Mouse (Mus musculus): Measurements from ENCODE around the gene Susd1. TPM values are rescaled to one million over a fixed set of nuclear protein-coding genes. Genes with fewer than 3 reads are reported as not detected.
"Not testable (repeated sequence)": the region's sequence is repeated elsewhere in the genome, so short reads cannot be mapped to it uniquely, and the experiment has no call there.

The Susd1 gene
- polyA plus RNA-seq, 1 experiment from 2014 or later, result 1.2 TPM

DNA sequence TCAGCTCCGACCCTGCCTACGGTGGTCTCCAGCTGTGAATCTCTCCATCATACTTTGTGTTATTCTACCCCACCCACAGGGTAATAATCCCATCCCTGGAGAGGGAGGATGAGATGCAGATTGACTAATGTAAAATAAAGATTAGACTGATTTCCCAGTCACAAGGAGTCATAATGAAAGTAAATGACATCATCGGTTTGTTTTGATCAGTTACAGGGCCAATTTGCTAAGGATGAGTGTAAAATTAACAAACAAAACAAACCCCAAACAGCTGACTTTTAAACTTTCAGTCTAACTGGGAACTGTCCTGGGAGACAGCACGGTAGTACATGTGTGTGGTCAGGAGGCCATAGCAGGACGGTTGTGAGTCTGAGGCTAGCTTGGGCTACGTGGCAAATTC lies 143.3 kb downstream of the Susd1 start:
- Histone ChIP-seq H3K4me2 (replicated peaks) (no peak overlapping the region), H3K9me3 (ENCODE audit: control insufficient read depth, low read length) (no peaks in the 10 kb centered on the region), H3K27ac (no peak overlapping the region), H3K4me3 (replicated peaks; ENCODE audit: low read length) (no peak overlapping the region), H3K36me3 (replicated peaks; ENCODE audit: control insufficient read depth, insufficient read depth) (no peaks in the 10 kb centered on the region), H3K27me3 (ENCODE audit: control insufficient read depth, insufficient read depth, low read length) (no peaks in the 10 kb centered on the region), H3K9ac (no peak overlapping the region), H3K4me1 (replicated peaks; ENCODE audit: control insufficient read depth, insufficient read depth, low read length) (no peaks in the 10 kb centered on the region)
- no peak for ATAC-seq (ENCODE audit: low FRiP score)
- DNase-seq (ENCODE audit: low spot score), result no peak
- WGBS, result 83% methylated on average over 6 of the region's 6 CpGs

DNA sequence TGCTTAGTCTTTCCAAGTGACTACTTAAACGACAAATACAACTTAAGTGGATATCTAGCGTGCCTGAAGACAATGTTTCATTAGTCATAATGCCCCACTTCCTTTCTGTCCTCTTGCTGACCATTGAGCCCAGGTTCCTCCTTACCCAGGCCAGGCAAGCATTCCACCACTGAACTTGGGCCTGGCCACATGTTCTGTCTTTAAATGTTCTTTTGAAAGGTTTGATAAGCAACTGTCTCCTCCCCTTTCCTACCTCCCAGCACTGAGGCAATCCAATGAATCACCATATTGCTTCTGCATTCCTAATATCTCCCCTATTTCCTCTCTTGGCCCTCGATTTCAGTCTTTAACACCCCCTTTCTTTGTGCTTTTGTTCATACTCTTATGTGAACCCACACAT lies 143.8 kb downstream of the Susd1 start:
- Histone ChIP-seq H3K27me3 (ENCODE audit: control insufficient read depth, insufficient read depth, low read length) (no peaks in the 10 kb centered on the region), H3K4me2 (replicated peaks) (no peak overlapping the region), H3K36me3 (replicated peaks; ENCODE audit: control insufficient read depth, insufficient read depth) (no peaks in the 10 kb centered on the region), H3K4me1 (replicated peaks; ENCODE audit: control insufficient read depth, insufficient read depth, low read length) (no peaks in the 10 kb centered on the region), H3K27ac (no peak overlapping the region), H3K4me3 (replicated peaks; ENCODE audit: low read length) (no peak overlapping the region), H3K9ac (no peak overlapping the region), H3K9me3 (ENCODE audit: control insufficient read depth, low read length) (no peaks in the 10 kb centered on the region)
- DNase-seq (ENCODE audit: low spot score) (no peak), ATAC-seq (ENCODE audit: low FRiP score) (no peak)
- WGBS, result 87% methylated on average over 3 of the region's 3 CpGs

DNA sequence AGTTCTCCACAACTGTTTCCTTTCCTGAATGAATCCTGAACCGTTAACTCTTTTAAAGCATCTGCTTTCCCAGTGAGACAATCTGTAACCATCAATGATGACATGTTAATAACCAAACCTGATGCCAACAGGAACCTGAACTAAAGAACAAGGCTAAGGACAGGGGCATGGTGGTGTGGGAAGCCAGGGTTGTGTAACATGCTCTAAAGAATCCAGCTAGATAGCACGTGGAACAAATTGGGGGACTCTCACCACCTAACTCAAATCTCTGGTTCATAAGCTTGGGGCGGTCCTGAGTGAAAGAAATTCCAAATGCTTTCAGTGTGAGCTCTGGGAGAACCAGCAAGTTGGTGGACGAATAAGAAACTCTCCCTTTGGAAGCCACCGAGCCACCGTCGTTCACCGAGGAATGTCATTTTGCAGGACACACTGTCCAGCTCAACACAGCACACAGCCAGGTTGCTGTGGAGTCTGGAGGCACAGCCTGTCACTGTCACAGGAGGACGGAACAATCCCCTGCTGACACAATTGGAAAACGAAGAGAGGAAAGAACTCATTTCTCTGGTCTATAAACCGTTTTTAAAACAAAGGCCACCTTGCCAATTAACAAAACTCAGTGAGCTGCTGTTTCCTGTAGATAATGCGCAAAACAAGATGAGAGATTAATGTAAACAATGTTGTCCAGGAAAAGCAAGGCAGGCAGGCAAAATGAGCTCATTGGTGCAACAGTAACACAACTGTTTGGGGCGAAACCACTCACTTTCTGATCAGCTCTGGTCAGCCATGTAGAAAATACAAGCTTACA lies 146.3 kb downstream of the Susd1 start:
- H3K27ac ChIP-seq, result no peak overlapping the region
- no peak for ATAC-seq (ENCODE audit: low FRiP score)
- no peak overlapping the region for H3K9ac ChIP-seq
- H3K36me3 ChIP-seq (replicated peaks; ENCODE audit: control insufficient read depth, insufficient read depth), result no peaks in the 10 kb centered on the region
- 84% methylated on average over 13 of the region's 13 CpGs for WGBS
- H3K9me3 ChIP-seq (ENCODE audit: control insufficient read depth, low read length), result no peaks in the 10 kb centered on the region
- no peak overlapping the region for H3K4me3 ChIP-seq (replicated peaks; ENCODE audit: low read length)
- DNase-seq (ENCODE audit: low spot score), result no peak
- no peaks in the 10 kb centered on the region for H3K4me1 ChIP-seq (replicated peaks; ENCODE audit: control insufficient read depth, insufficient read depth, low read length)
- no peaks in the 10 kb centered on the region for H3K27me3 ChIP-seq (ENCODE audit: control insufficient read depth, insufficient read depth, low read length)
- no peak overlapping the region for H3K4me2 ChIP-seq (replicated peaks)

DNA sequence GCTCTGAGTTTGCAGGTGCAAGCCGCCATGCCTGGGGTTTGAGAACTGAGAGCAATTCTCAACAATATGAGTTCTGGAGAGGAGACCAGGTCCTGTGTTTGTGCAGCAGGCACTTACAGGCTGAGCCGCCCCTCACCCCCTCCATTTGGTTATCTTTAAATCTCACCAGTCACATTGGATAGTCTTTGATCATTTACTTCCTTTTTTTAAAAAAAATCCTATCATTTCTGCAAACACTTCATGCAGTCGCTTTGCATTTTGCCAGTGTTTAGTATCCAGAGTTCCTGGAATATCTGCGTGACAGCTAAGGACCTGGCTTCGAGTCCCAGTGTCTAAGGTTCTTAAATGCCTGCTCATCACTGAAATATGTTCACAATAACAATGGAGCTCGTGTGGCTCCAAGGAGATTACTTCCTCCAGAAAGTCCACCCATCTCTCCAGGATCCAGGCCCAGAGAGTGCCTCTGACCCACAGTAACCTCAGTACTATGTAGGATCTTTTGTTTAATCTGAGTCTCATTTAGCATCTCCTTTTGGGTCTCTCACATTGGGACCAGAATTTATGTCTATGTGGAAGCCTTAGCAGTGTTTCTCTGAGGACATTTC lies 147.4 kb downstream of the Susd1 start:
- no peak overlapping the region for H3K4me2 ChIP-seq (replicated peaks)
- ATAC-seq (ENCODE audit: low FRiP score), result no peak

DNA sequence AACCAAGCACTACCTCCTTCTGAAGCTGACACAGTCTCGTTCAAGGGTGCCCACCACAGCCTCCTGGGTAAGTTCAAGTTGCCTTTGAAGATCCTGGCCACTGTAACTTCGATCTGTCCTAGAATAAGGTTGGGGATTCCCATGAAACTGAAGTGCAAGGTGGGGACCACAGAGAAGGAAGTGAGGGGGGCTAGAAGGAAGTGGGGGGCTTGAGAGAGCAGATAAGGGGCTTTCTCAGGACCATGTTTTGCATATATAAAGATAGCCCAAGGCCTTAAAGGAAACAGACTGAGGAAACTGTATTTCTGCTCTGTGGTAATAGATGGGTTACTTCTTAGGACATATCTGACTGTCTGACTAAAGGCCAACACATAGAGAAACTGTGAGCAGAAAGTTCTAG lies 151.3 kb downstream of the Susd1 start:
- no peak overlapping the region for H3K9ac ChIP-seq
- no peak overlapping the region for H3K27ac ChIP-seq
- no peak for DNase-seq (ENCODE audit: low spot score)
- H3K27me3 ChIP-seq (ENCODE audit: control insufficient read depth, insufficient read depth, low read length), result no peaks in the 10 kb centered on the region
- ATAC-seq (ENCODE audit: low FRiP score), result no peak
- no peaks in the 10 kb centered on the region for H3K9me3 ChIP-seq (ENCODE audit: control insufficient read depth, low read length)
- H3K4me1 ChIP-seq (replicated peaks; ENCODE audit: control insufficient read depth, insufficient read depth, low read length), result no peaks in the 10 kb centered on the region
- no peak overlapping the region for H3K4me2 ChIP-seq (replicated peaks)
- no peaks in the 10 kb centered on the region for H3K36me3 ChIP-seq (replicated peaks; ENCODE audit: control insufficient read depth, insufficient read depth)
- H3K4me3 ChIP-seq (replicated peaks; ENCODE audit: low read length), result no peak overlapping the region
- 82% methylated on average over 2 of the region's 2 CpGs for WGBS

More for the DNA sequence above, 147.4 kb downstream of the Susd1 start:
- H3K9ac ChIP-seq, result no peak overlapping the region
- DNase-seq (ENCODE audit: low spot score), result no peak
- H3K27me3 ChIP-seq (ENCODE audit: control insufficient read depth, insufficient read depth, low read length), result no peaks in the 10 kb centered on the region
- H3K9me3 ChIP-seq (ENCODE audit: control insufficient read depth, low read length), result no peaks in the 10 kb centered on the region
- no peak overlapping the region for H3K27ac ChIP-seq
- H3K4me3 ChIP-seq (replicated peaks; ENCODE audit: low read length), result no peak overlapping the region
- 82% methylated on average over 6 of the region's 6 CpGs for WGBS
- H3K36me3 ChIP-seq (replicated peaks; ENCODE audit: control insufficient read depth, insufficient read depth), result no peaks in the 10 kb centered on the region
- no peaks in the 10 kb centered on the region for H3K4me1 ChIP-seq (replicated peaks; ENCODE audit: control insufficient read depth, insufficient read depth, low read length)

DNA sequence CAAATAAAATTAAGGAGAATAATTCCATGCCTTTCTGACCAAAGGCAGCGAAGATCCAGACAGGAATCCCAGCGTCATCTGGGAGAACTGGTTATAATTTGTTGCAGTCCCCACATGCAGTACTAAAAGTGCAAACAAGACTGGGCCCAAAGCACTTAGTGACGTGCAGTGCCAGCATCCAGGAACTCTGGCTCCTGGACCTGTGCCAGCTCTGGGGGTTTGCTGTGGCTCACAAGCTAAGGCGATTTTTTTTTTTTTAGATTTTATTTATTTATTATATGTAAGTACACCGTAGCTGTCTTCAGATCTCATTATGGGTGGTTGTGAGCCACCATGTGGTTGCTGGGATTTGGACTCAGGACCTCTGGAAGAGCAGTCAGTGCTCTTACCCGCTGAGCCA lies 152.1 kb downstream of the Susd1 start:
- 80% methylated on average over 6 of the region's 6 CpGs for WGBS

DNA sequence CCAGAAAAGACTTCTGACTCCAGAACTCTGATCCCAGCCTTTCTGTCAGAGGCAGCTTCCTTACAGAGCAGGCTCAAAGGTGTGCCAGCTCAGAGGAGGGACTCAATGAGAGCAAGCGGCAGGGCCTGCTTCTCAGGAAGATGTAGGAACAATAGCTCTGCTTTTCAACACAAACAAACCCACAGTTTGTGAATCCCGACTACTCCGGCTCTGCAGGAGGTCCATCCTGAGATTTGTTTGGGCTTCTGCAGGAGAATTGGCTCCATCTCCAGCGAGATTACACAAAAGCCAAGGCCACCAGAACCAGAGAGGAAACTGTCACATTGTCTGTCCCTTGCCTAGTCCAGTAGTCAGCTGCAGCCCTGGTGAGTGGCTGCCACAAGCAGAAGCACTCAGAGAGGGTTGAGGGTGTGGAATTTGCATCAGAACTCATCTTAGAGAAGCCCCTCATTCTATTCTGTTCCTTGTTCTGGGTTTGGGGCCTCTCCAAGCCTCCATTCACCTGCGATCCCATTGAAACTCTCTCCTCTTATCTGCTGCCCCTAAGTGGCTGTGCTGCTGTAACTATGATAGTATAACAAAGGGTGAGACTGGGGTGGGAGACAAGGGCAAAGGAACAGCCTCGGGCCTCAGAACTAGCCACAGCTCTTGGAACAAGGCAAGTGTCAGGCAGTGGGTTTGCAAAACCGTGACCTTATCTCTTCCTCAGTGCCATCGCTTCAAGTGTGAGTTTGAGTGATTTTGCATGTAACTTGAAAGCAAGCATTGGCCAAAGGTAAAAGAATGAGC lies 155.5 kb downstream of the Susd1 start:
- Histone ChIP-seq H3K4me1 (replicated peaks; ENCODE audit: control insufficient read depth, insufficient read depth, low read length) (no peaks in the 10 kb centered on the region), H3K4me3 (replicated peaks; ENCODE audit: low read length) (no peak overlapping the region), H3K9ac (no peak overlapping the region), H3K4me2 (replicated peaks) (no peak overlapping the region), H3K36me3 (replicated peaks; ENCODE audit: control insufficient read depth, insufficient read depth) (no peaks in the 10 kb centered on the region), H3K27ac (no peak overlapping the region), H3K9me3 (ENCODE audit: control insufficient read depth, low read length) (no peaks in the 10 kb centered on the region), H3K27me3 (ENCODE audit: control insufficient read depth, insufficient read depth, low read length) (no peaks in the 10 kb centered on the region)
- DNase-seq (ENCODE audit: low spot score) (no peak), ATAC-seq (ENCODE audit: low FRiP score) (no peak)
- WGBS, result 31% methylated on average over 8 of the region's 8 CpGs

More for the DNA sequence above, 152.1 kb downstream of the Susd1 start:
- not testable (repeated sequence) for H3K36me3 ChIP-seq (replicated peaks; ENCODE audit: control insufficient read depth, insufficient read depth); H3K4me3 ChIP-seq (replicated peaks; ENCODE audit: low read length); H3K4me2 ChIP-seq (replicated peaks); H3K27ac ChIP-seq; ATAC-seq (ENCODE audit: low FRiP score); H3K9me3 ChIP-seq (ENCODE audit: control insufficient read depth, low read length); H3K27me3 ChIP-seq (ENCODE audit: control insufficient read depth, insufficient read depth, low read length); H3K4me1 ChIP-seq (replicated peaks; ENCODE audit: control insufficient read depth, insufficient read depth, low read length); H3K9ac ChIP-seq; DNase-seq (ENCODE audit: low spot score)

DNA sequence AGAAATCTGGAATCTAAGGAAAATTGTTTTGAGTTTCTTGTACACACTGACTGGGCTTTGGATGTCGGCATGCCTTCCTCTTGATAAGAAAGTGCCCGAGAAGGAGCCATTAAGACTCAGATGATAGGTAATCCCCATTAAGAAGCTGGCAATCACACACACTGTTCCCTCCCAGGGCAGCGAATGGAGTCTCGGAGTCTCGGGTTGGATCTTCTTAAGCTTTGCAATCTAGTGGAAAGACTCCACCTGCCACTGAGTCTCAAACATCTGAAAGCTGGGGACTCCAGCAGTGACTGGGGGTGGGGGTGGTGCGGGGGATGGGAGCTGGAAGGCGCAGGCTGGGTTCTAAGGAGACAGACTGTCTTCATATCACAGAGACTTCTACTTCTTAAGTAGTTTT lies 156.3 kb downstream of the Susd1 start:
- H3K9me3 ChIP-seq (ENCODE audit: control insufficient read depth, low read length), result no peaks in the 10 kb centered on the region
- no peak overlapping the region for H3K27ac ChIP-seq
- no peak overlapping the region for H3K4me3 ChIP-seq (replicated peaks; ENCODE audit: low read length)
- 46% methylated on average over 7 of the region's 7 CpGs for WGBS
- H3K36me3 ChIP-seq (replicated peaks; ENCODE audit: control insufficient read depth, insufficient read depth), result no peaks in the 10 kb centered on the region
- no peaks in the 10 kb centered on the region for H3K4me1 ChIP-seq (replicated peaks; ENCODE audit: control insufficient read depth, insufficient read depth, low read length)
- no peak for ATAC-seq (ENCODE audit: low FRiP score)
- H3K27me3 ChIP-seq (ENCODE audit: control insufficient read depth, insufficient read depth, low read length), result no peaks in the 10 kb centered on the region
- no peak overlapping the region for H3K9ac ChIP-seq
- no peak for DNase-seq (ENCODE audit: low spot score)
- H3K4me2 ChIP-seq (replicated peaks), result no peak overlapping the region

DNA sequence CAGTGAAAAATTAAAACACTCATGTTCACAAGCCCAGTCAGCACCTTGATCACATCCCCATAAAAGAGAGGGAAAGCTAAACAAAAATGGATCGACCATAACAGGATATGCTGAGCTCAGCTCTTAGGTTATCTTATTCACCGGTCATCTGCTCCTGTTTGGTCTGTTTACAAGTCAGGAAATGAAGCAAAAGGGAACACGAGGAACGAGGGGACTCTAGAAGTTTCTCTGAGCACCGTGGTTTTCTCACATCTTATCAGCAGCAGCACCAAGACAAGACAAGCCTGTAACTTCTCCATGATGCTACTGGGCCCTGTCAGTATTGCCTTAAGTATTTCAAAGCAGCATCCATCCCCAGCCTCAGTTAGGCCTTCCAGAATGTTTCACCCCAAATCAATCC lies 157.6 kb downstream of the Susd1 start:
- no peak overlapping the region for H3K4me2 ChIP-seq (replicated peaks)
- no peaks in the 10 kb centered on the region for H3K36me3 ChIP-seq (replicated peaks; ENCODE audit: control insufficient read depth, insufficient read depth)
- WGBS, result 87% methylated on average over 5 of the region's 5 CpGs
- ATAC-seq (ENCODE audit: low FRiP score), result no peak
- H3K9ac ChIP-seq, result no peak overlapping the region
- H3K4me3 ChIP-seq (replicated peaks; ENCODE audit: low read length), result no peak overlapping the region
- H3K4me1 ChIP-seq (replicated peaks; ENCODE audit: control insufficient read depth, insufficient read depth, low read length), result no peaks in the 10 kb centered on the region
- H3K27me3 ChIP-seq (ENCODE audit: control insufficient read depth, insufficient read depth, low read length), result no peaks in the 10 kb centered on the region
- no peak for DNase-seq (ENCODE audit: low spot score)
- no peak overlapping the region for H3K27ac ChIP-seq
- no peaks in the 10 kb centered on the region for H3K9me3 ChIP-seq (ENCODE audit: control insufficient read depth, low read length)

Data from hindbrain, embryonic 14.5 days (tissue).